Mouse (Mus musculus) cerebellum, adult 18-20 months (tissue): ENCODE measurements around the gene Adam15.

ENCODE experiments used
- DNase-seq, 2 experiments: peaks; one replicate each; pipeline ENCODE4 v3.0.0; 2021

Gene Adam15

GRCm38 (mm10) chr3:89348911-89349868 is 606 bp downstream of the Adam15 start:
- DNase-seq: peak; percentile 49 to 54

GRCm38 (mm10) chr3:89347916-89348315 is 1.9 kb downstream of the Adam15 start:
- no peak for DNase-seq

- DNase-seq: no peak
Measured at GRCm38 (mm10) chr3:89346815-89347540, 2.8 kb downstream of the Adam15 start.

GRCm38 (mm10) chr3:89343279-89343678 is 6.5 kb downstream of the Adam15 start:
- DNase-seq: no peak

GRCm38 (mm10) chr3:89341794-89342193 is 8.0 kb downstream of the Adam15 start:
- no peak for DNase-seq

- peak; percentile 77 to 83 for DNase-seq
Measured at GRCm38 (mm10) chr3:89340465-89340864, 9.3 kb downstream of the Adam15 start.

GRCm38 (mm10) chr3:89339416-89339815 is 10.4 kb downstream of the Adam15 start:
- peak; percentile 37 to 58 for DNase-seq

- DNase-seq: no peak
Measured at GRCm38 (mm10) chr3:89337721-89338578, 11.8 kb downstream of the Adam15 start, which contains the start of gene Efna4. Gene Efna4 (minus strand): TSS chr3:89338028.

- no peak for DNase-seq
Measured at GRCm38 (mm10) chr3:89337062-89337720, 12.6 kb downstream of the Adam15 start.

GRCm38 (mm10) chr3:89336529-89336928 is 13.3 kb downstream of the Adam15 start:
- DNase-seq: no peak

GRCm38 (mm10) chr3:89333053-89333452 is 16.7 kb downstream of the Adam15 start:
- no peak for DNase-seq

- no peak for DNase-seq
Measured at GRCm38 (mm10) chr3:89332476-89332875, 17.3 kb downstream of the Adam15 start.

- no peak for DNase-seq
Measured at GRCm38 (mm10) chr3:89332013-89332412, 17.8 kb downstream of the Adam15 start.

- DNase-seq: no peak
Measured at GRCm38 (mm10) chr3:89331561-89331960, 18.2 kb downstream of the Adam15 start.

GRCm38 (mm10) chr3:89330948-89331347 is 18.8 kb downstream of the Adam15 start:
- no peak for DNase-seq

- no peak for DNase-seq
Measured at GRCm38 (mm10) chr3:89330346-89330745, 19.4 kb downstream of the Adam15 start.

GRCm38 (mm10) chr3:89328623-89329022 is 21.2 kb downstream of the Adam15 start:
- no peak for DNase-seq

- no peak for DNase-seq
Measured at GRCm38 (mm10) chr3:89327371-89327870, 22.4 kb downstream of the Adam15 start.

GRCm38 (mm10) chr3:89325882-89326281 is 23.9 kb downstream of the Adam15 start:
- DNase-seq: no peak

- peak; percentile 43 to 60 for DNase-seq
Measured at GRCm38 (mm10) chr3:89322514-89323165, 27.2 kb downstream of the Adam15 start, which contains the start of gene Efna3. Gene Efna3 (minus strand): TSS chr3:89322965.

- no peak for DNase-seq
Measured at GRCm38 (mm10) chr3:89322131-89322500, 27.7 kb downstream of the Adam15 start.
